Mouse (Mus musculus): ENCODE results near the gene Ifitm10. TPM values are rescaled to one million over a fixed set of nuclear protein-coding genes. Genes with fewer than 3 reads are reported as not detected.

Ifitm10 gene
- polyA plus RNA-seq, 1 experiment: not detected

GRCm38 (mm10) chr7:142385742-142386403 lies 12.3 kb upstream of the Ifitm10 start:
- no peaks in the 10 kb centered on the region for H3K36me3 ChIP-seq (ENCODE audit: control insufficient read depth, insufficient read depth, low read length)
- H3K4me1 ChIP-seq (ENCODE audit: control insufficient read depth, insufficient read depth, low read length): 0 out of 2 replicates have a peak, but pooled peaks cover 4% of the 10 kb centered on the region
- TF ChIP-seq CTCF (IDR thresholded peaks at IDR 0.05; ENCODE audit: control insufficient read depth, insufficient read depth, insufficient replicate concordance, low read depth, low read length): no peak
- no peak for TF ChIP-seq POLR2A (IDR thresholded peaks at IDR 0.05; ENCODE audit: control insufficient read depth, low read depth, low read length)
- H3K27ac ChIP-seq (ENCODE audit: control insufficient read depth, insufficient read depth, low read depth, low read length): no peak overlapping the region
- no peaks in the 10 kb centered on the region for H3K27me3 ChIP-seq (ENCODE audit: control insufficient read depth, insufficient read depth, low read length)
- no peak overlapping the region for H3K4me3 ChIP-seq (ENCODE audit: control insufficient read depth, low read depth, low read length)

DNA sequence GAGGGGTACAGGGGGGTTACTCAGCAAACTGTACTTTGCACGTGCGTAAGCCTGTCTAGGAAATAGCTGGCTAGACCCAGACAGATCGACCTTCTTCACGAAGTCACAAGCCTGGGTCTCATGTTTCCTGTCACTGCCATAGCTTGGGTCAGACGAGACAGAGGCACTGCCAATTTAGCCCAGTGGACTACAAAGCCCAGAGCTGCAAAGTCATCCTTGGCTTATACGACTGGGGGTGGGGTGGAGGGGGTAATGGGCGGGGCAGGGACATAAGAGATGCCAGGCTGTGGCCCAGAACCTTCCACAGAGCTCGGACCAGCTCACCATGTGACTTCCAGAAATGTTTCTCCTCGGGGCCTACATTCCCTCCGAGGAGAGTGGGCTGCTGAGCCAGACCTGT lies 10.8 kb upstream of the Ifitm10 start:
- no peaks in the 10 kb centered on the region for H3K27me3 ChIP-seq (ENCODE audit: control insufficient read depth, insufficient read depth, low read length)
- 0 out of 2 replicates have a peak, but pooled peaks cover 4% of the 10 kb centered on the region for H3K4me1 ChIP-seq (ENCODE audit: control insufficient read depth, insufficient read depth, low read length)
- H3K4me3 ChIP-seq (ENCODE audit: control insufficient read depth, low read depth, low read length): no peak overlapping the region
- H3K36me3 ChIP-seq (ENCODE audit: control insufficient read depth, insufficient read depth, low read length): no peaks in the 10 kb centered on the region
- no peak overlapping the region for H3K27ac ChIP-seq (ENCODE audit: control insufficient read depth, insufficient read depth, low read depth, low read length)
- no peak for TF ChIP-seq POLR2A (IDR thresholded peaks at IDR 0.05; ENCODE audit: control insufficient read depth, low read depth, low read length)

DNA sequence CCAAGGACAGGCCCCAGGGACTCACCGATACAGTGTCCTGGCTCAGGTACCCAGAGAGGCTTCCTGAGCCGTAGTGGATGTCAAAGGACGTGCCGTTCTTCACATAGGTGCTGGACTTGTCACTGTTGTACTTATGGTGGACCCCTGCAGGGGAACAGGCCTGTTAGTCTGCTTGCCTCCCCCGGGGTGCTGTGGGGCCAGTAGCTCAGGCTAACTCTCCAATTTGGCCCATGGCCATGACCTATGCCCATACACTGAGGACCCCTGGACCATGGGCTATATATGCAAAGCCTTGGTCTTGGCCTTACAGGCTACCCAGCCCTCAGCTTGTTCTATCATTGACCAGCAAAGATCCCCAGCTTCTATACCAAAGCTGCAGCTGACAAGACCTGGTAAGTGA lies 9.0 kb upstream of the Ifitm10 start, which contains the start of gene Gm49369:
Gene Gm49369, minus strand, starts transcription at position 101 of the 400 bp plus-strand sequence.
- H3K27me3 ChIP-seq (ENCODE audit: control insufficient read depth, insufficient read depth, low read length): no peaks in the 10 kb centered on the region
- no peak within 1 kb of the TSS for H3K27ac ChIP-seq (ENCODE audit: control insufficient read depth, insufficient read depth, low read depth, low read length)
- H3K4me1 ChIP-seq (ENCODE audit: control insufficient read depth, insufficient read depth, low read length): 0 out of 2 replicates have a peak, but pooled peaks cover 4% of the 10 kb centered on the region
- H3K36me3 ChIP-seq (ENCODE audit: control insufficient read depth, insufficient read depth, low read length): no peaks in the 10 kb centered on the region
- no peak within 1 kb of the TSS for H3K4me3 ChIP-seq (ENCODE audit: control insufficient read depth, low read depth, low read length)
- no peak for TF ChIP-seq POLR2A (IDR thresholded peaks at IDR 0.05; ENCODE audit: control insufficient read depth, low read depth, low read length)
- no peak for TF ChIP-seq CTCF (IDR thresholded peaks at IDR 0.05; ENCODE audit: control insufficient read depth, insufficient read depth, insufficient replicate concordance, low read depth, low read length)

DNA sequence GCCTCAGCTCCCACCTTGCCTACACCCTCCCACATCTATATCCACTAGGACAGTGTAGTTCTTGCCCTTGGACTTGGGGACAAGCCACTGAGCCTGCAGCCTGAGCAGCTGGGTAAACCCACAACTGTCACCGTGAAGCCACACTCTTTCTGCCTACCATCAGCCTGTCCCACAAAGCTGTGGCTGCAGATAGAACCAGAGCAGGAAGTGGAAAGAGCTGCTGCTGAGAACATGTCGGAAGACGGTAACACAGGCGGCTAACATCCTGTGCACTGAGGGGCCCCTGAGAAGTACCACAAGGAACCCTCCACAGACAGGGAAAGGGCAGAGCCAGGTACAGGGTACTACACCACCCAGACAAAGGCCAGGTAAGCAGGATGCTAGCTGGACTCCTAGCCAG lies 7.6 kb upstream of the Ifitm10 start:
- Histone ChIP-seq H3K4me3 (ENCODE audit: control insufficient read depth, low read depth, low read length) (no peak overlapping the region), H3K4me1 (ENCODE audit: control insufficient read depth, insufficient read depth, low read length) (no peaks in the 10 kb centered on the region), H3K27me3 (ENCODE audit: control insufficient read depth, insufficient read depth, low read length) (no peaks in the 10 kb centered on the region), H3K36me3 (ENCODE audit: control insufficient read depth, insufficient read depth, low read length) (no peaks in the 10 kb centered on the region), H3K27ac (ENCODE audit: control insufficient read depth, insufficient read depth, low read depth, low read length) (no peak overlapping the region)
- TF ChIP-seq POLR2A (IDR thresholded peaks at IDR 0.05; ENCODE audit: control insufficient read depth, low read depth, low read length): no peak
- TF ChIP-seq CTCF (IDR thresholded peaks at IDR 0.05; ENCODE audit: control insufficient read depth, insufficient read depth, insufficient replicate concordance, low read depth, low read length): no peak

GRCm38 (mm10) chr7:142379186-142379585 lies 5.6 kb upstream of the Ifitm10 start:
- Histone ChIP-seq H3K4me3 (ENCODE audit: control insufficient read depth, low read depth, low read length) (no peak overlapping the region), H3K4me1 (ENCODE audit: control insufficient read depth, insufficient read depth, low read length) (no peaks in the 10 kb centered on the region; the same call in 1 of the 2 replicates), H3K27ac (ENCODE audit: control insufficient read depth, insufficient read depth, low read depth, low read length) (no peak overlapping the region), H3K36me3 (ENCODE audit: control insufficient read depth, insufficient read depth, low read length) (no peaks in the 10 kb centered on the region), H3K27me3 (ENCODE audit: control insufficient read depth, insufficient read depth, low read length) (no peaks in the 10 kb centered on the region)
- TF ChIP-seq CTCF (IDR thresholded peaks at IDR 0.05; ENCODE audit: control insufficient read depth, insufficient read depth, insufficient replicate concordance, low read depth, low read length) (no peak), POLR2A (IDR thresholded peaks at IDR 0.05; ENCODE audit: control insufficient read depth, low read depth, low read length) (no peak)

- Histone ChIP-seq H3K27me3 (ENCODE audit: control insufficient read depth, insufficient read depth, low read length) (no peaks in the 10 kb centered on the region), H3K36me3 (ENCODE audit: control insufficient read depth, insufficient read depth, low read length) (no peaks in the 10 kb centered on the region), H3K4me1 (ENCODE audit: control insufficient read depth, insufficient read depth, low read length) (peaks cover 5% of the 10 kb centered on the region; the same call in 1 of the 2 replicates), H3K4me3 (ENCODE audit: control insufficient read depth, low read depth, low read length) (no peak overlapping the region), H3K27ac (ENCODE audit: control insufficient read depth, insufficient read depth, low read depth, low read length) (no peak overlapping the region)
- TF ChIP-seq CTCF (IDR thresholded peaks at IDR 0.05; ENCODE audit: control insufficient read depth, insufficient read depth, insufficient replicate concordance, low read depth, low read length) (no peak), POLR2A (IDR thresholded peaks at IDR 0.05; ENCODE audit: control insufficient read depth, low read depth, low read length) (no peak)
Observed at GRCm38 (mm10) chr7:142377233-142377925, 3.8 kb upstream of the Ifitm10 start.

- TF ChIP-seq POLR2A (IDR thresholded peaks at IDR 0.05; ENCODE audit: control insufficient read depth, low read depth, low read length): no peak
- no peak for TF ChIP-seq CTCF (IDR thresholded peaks at IDR 0.05; ENCODE audit: control insufficient read depth, insufficient read depth, insufficient replicate concordance, low read depth, low read length)
- H3K4me1 ChIP-seq (ENCODE audit: control insufficient read depth, insufficient read depth, low read length): peaks cover 11% of the 10 kb centered on the region
- no peaks in the 10 kb centered on the region for H3K36me3 ChIP-seq (ENCODE audit: control insufficient read depth, insufficient read depth, low read length)
- no peaks in the 10 kb centered on the region for H3K27me3 ChIP-seq (ENCODE audit: control insufficient read depth, insufficient read depth, low read length)
- H3K27ac ChIP-seq (ENCODE audit: control insufficient read depth, insufficient read depth, low read depth, low read length): no peak overlapping the region
- H3K4me3 ChIP-seq (ENCODE audit: control insufficient read depth, low read depth, low read length): no peak overlapping the region
Observed at GRCm38 (mm10) chr7:142376096-142376495, 2.5 kb upstream of the Ifitm10 start.

All from testis, adult 2 months (tissue).